Mouse (Mus musculus) olfactory bulb, adult 2 months (tissue): ENCODE measurements at regions not wholly inside any gene's neighbourhood (a gene's known extent, or its start where the extent isn't known, plus 50 kb on each side); places are given as distances from the start of the nearest gene placed in this dataset.

ENCODE experiments used
- CTCF ChIP-seq: fragments of 200-500 bp; IDR thresholded peaks from 2 replicates; pipeline ENCODE4 v1.5.1; 2012; ENCODE audit warnings: low read depth, mild to moderate bottlenecking, low read length, moderate library complexity; ENCODE audit not compliant: insufficient read depth
- POLR2A ChIP-seq: fragments of 200-500 bp; IDR thresholded peaks from 2 replicates; pipeline ENCODE4 v1.6.1; 2012; ENCODE audit warnings: mild to moderate bottlenecking, low read depth, low read length, moderate library complexity; ENCODE audit not compliant: insufficient read depth

- no peak for TF ChIP-seq POLR2A
- no peak for TF ChIP-seq CTCF
These were observed 99.0 kb upstream of the Sel1l start for GRCm38 (mm10) chr12:91947998-91948397.
